Mouse (Mus musculus) lung, adult 2 months (tissue): ENCODE results near the gene Smyd1.

ENCODE experiments used
- CTCF ChIP-seq: fragments of 200-500 bp; IDR thresholded peaks from 2 replicates; pipeline ENCODE4 v1.5.1; 2011; ENCODE audit warnings: mild to moderate bottlenecking, low read length, control low read depth; ENCODE audit not compliant: insufficient read depth
- POLR2A ChIP-seq: fragments of 200-500 bp; IDR thresholded peaks from 2 replicates; pipeline ENCODE4 v1.6.1; 2011; ENCODE audit warnings: low read depth, mild to moderate bottlenecking, control low read depth, low read length, borderline replicate concordance; ENCODE audit errors: extremely low read depth

GRCm38 (mm10) chr6:71321826-71322283 lies at the start of gene Smyd1:
- no peak for TF ChIP-seq CTCF
- no peak for TF ChIP-seq POLR2A
